Mouse (Mus musculus) ES-Bruce4 (cell line): ENCODE measurements at regions not wholly inside any gene's neighbourhood (a gene's known extent, or its start where the extent isn't known, plus 50 kb on each side); places are given as distances from the start of the nearest gene placed in this dataset.

Experiments
- CTCF ChIP-seq: IDR thresholded peaks from one replicate; pipeline ENCODE4 v1.8.1; 2011; ENCODE audit warnings: low read depth, low read length
- EP300 ChIP-seq: IDR thresholded peaks from 2 replicates; pipeline ENCODE4 v1.6.1; 2011; ENCODE audit warnings: low read depth, low read length; ENCODE audit not compliant: insufficient read depth
- POLR2A ChIP-seq: IDR thresholded peaks from one replicate; pipeline ENCODE4 v1.8.1; 2011; ENCODE audit warnings: low read length; ENCODE audit not compliant: insufficient read depth

DNA sequence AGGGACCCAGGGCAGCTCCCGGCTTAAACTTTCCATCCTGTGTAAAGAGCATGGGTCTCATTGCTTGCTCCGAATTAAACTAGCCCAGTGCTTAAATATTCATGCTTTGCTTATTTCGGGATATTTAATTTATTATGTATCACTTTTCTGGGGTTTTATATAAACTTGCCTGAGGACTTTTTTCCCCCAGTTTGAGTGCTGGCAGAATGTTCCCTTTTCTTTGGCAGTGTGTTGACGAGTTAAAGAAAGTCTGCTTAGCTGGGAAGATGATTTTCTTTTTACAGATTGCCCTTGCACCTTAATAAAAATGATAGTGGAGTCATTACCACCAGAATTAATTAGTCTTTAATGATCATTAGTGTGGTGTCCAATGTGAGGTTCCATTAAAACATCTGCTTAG, 126.9 kb downstream of the Gm10260 start:
- TF ChIP-seq POLR2A: no peak
- TF ChIP-seq CTCF: no peak
- no peak for TF ChIP-seq EP300
